Mouse (Mus musculus): ENCODE data around the gene Slc25a45. TPM values are rescaled to one million over a fixed set of nuclear protein-coding genes. Genes with fewer than 3 reads are reported as not detected.

Gene Slc25a45
- total and polyA plus RNA-seq, 2 experiments from 2014 or later: 1.8 to 6.0 TPM

DNA sequence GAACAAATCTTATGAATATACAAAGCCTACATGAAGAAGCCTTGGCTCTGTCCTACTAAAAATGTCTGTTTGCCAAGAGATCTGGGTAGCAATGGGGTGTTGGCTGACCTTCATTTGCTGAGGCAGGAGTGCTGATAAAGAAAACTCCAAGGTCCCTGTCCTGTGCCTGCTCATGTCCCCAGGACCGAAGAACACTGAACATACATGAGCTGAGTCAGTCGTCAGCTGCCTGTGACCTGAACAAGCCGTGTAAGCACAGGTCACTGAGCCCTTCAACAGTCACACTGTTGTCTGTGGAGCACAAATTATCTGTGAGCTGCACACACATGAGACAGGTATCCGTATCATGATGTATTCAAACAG, 45.7 kb upstream of the Slc25a45 start:
- Histone ChIP-seq H3K27ac (no peak overlapping the region), H3K4me3 (ENCODE audit: low read length) (no peak overlapping the region), H3K9ac (replicated peaks; ENCODE audit: low read length) (no peak overlapping the region), H3K4me1 (ENCODE audit: insufficient read depth, low read length) (no peaks in the 10 kb centered on the region), H3K27me3 (ENCODE audit: insufficient read depth, low read length) (no peaks in the 10 kb centered on the region), H3K4me2 (ENCODE audit: low read depth, low read length) (no peak overlapping the region), H3K36me3 (ENCODE audit: insufficient read depth, low read length) (no peaks in the 10 kb centered on the region), H3K9me3 (ENCODE audit: low read length) (no peaks in the 10 kb centered on the region)
- TF ChIP-seq CTCF (IDR thresholded peaks at IDR 0.05; ENCODE audit: low read depth): no peak
- DNase-seq (ENCODE audit: low spot score) (no peak), ATAC-seq (no peak)
- WGBS: 87% methylated on average over 4 of the region's 4 CpGs

DNA sequence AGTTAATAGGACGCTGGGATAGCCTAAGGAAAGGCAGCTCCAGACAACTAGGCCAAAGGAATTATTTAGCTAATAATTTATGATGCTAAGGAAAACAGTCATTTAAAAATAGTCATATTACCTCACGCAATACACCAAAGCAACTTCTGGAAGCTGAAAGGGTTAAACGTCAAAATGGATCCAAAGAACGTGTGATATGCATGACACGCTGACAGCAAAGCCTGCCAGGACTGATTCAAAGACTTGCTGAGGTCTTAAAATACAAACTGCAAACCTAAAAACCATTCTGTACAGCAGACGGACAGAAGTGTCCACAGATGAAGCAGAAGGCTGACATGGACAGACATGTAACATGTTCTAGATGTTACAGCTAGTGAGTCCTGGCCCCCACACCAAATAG, 45.3 kb upstream of the Slc25a45 start:
- no peaks in the 10 kb centered on the region for H3K4me1 ChIP-seq (ENCODE audit: insufficient read depth, low read length)
- no peak overlapping the region for H3K4me2 ChIP-seq (ENCODE audit: low read depth, low read length)
- H3K9ac ChIP-seq (replicated peaks; ENCODE audit: low read length): no peak overlapping the region
- TF ChIP-seq CTCF (IDR thresholded peaks at IDR 0.05; ENCODE audit: low read depth): no peak
- H3K9me3 ChIP-seq (ENCODE audit: low read length): no peaks in the 10 kb centered on the region
- WGBS: 65% methylated on average over 6 of the region's 6 CpGs
- ATAC-seq (no peak), DNase-seq (ENCODE audit: low spot score) (no peak)
- H3K27ac ChIP-seq: no peak overlapping the region
- no peaks in the 10 kb centered on the region for H3K36me3 ChIP-seq (ENCODE audit: insufficient read depth, low read length)
- H3K27me3 ChIP-seq (ENCODE audit: insufficient read depth, low read length): no peaks in the 10 kb centered on the region
- H3K4me3 ChIP-seq (ENCODE audit: low read length): no peak overlapping the region

DNA sequence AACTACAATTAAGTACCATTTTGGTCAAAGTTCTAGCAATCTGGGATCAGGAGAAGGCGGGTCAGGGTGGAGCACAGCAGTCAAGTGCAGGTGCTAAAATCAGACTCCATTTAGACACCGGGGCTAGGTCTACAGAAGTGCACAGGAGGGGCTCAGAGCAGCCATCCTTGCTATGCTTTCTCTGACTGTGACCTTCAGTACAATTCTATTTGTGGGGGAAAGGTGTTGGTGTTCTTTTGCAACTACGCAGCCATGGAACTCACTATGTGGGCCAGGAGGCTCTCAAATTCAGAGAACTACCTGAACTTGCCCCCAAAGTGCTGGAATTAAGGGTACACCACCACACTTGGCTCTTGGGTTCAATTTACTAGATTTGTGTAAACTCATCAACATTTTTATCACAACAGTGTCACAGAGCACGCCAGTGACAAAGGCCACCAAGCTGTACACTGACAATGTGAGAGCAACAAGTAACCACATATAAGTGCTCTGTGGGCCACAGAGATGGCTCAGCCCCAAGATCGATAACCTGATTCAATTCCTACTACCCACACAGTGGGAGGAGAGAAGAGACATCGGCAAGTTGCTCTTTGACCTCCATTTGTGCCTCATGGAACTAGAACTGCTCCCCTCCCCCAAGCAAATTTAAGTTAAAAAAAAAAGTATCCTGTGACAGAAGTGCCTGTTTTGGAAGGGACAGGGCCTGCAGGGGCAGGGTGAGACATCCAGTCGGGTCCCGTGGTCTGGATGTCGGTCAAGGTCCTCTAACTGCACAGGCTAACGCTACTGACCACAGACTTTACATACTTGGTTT, 44.1 kb upstream of the Slc25a45 start:
- no peak for TF ChIP-seq CTCF (IDR thresholded peaks at IDR 0.05; ENCODE audit: low read depth)
- no peaks in the 10 kb centered on the region for H3K9me3 ChIP-seq (ENCODE audit: low read length)
- H3K9ac ChIP-seq (replicated peaks; ENCODE audit: low read length): no peak overlapping the region
- ATAC-seq: no peak
- DNase-seq (ENCODE audit: low spot score): no peak
- no peak overlapping the region for H3K27ac ChIP-seq
- WGBS: 90% methylated on average over 10 of the region's 10 CpGs
- H3K4me2 ChIP-seq (ENCODE audit: low read depth, low read length): no peak overlapping the region
- H3K27me3 ChIP-seq (ENCODE audit: insufficient read depth, low read length): no peaks in the 10 kb centered on the region
- H3K4me3 ChIP-seq (ENCODE audit: low read length): no peak overlapping the region
- H3K36me3 ChIP-seq (ENCODE audit: insufficient read depth, low read length): no peaks in the 10 kb centered on the region
- H3K4me1 ChIP-seq (ENCODE audit: insufficient read depth, low read length): no peaks in the 10 kb centered on the region

DNA sequence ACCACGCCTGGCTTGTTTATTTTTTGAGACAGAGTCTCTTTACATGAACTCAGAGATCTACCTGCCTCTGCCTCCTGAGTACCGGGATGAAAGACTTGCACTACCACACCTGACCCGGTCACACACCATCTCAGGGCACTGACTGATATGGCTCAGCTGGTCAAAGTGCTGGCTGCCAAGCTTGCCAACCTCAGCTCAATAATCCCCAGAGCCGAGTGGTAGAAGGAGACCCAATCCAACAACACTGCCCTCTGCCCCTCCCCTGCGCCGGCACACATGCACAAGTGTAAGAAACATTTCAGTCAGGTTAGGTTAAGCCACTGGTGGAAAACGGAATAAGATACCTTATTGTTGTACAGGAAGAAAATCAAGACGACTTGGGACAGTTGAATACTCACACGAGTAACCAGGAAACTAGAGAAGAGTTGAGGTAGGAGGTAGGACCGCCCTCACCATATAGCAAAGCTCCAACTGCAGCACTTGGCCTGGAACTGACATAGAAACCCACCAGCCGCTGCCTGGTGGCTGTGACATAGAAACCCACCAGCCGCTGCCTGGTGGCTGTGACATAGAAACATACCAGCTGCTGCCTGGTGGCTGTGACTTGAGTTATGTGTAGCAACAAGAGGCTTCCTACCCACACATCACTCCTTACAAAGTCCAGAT, 43.2 kb upstream of the Slc25a45 start:
- no peak for DNase-seq (ENCODE audit: low spot score)
- 89% methylated on average over 12 of the region's 12 CpGs for WGBS
- Histone ChIP-seq H3K4me3 (ENCODE audit: low read length) (no peak overlapping the region), H3K27ac (no peak overlapping the region), H3K4me2 (ENCODE audit: low read depth, low read length) (no peak overlapping the region), H3K9ac (replicated peaks; ENCODE audit: low read length) (no peak overlapping the region), H3K36me3 (ENCODE audit: insufficient read depth, low read length) (no peaks in the 10 kb centered on the region), H3K27me3 (ENCODE audit: insufficient read depth, low read length) (no peaks in the 10 kb centered on the region), H3K9me3 (ENCODE audit: low read length) (no peaks in the 10 kb centered on the region), H3K4me1 (ENCODE audit: insufficient read depth, low read length) (no peaks in the 10 kb centered on the region)
- no peak for TF ChIP-seq CTCF (IDR thresholded peaks at IDR 0.05; ENCODE audit: low read depth)
- ATAC-seq: no peak

DNA sequence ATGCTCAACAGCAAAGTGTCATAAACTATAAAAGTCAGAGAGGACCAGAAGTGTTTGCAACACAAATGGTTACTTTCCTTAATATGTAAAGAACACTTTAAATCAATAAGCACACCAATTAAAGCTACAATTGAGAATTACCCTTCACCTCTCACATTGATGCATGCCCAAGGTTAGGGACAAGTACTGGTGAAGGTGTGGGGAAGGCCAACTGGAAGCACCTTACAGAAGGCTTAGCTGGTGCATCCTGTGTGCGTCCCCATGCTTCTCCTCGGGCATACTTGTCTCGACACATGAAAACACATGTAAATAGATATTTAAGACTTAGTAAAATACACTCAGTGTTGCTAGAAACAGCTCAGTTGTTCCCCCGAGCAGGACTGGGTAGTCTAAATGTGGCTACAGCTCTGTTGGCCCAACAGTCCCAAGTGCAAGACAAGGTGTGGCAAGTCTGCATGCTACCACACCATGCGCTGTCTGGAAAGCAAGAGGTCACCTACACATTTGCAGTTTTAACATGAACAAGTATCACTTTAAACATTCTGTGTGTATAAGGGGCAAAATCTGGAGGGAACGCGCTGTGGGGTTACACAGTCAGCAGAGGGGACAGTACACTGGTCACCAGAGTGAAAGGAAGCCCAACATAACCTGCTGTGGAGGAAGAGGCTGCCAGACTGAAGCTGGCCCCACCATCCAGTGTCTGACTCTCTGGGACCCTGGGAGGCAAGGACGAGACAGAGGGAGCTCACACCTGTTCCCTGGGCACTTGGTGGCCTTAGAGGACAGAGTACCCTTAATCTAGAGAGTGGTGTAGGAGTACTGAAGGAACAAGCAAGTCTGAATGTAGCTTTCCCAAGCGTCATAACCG, 42.3 kb upstream of the Slc25a45 start:
- H3K4me3 ChIP-seq (ENCODE audit: low read length): no peak overlapping the region
- no peaks in the 10 kb centered on the region for H3K9me3 ChIP-seq (ENCODE audit: low read length)
- no peaks in the 10 kb centered on the region for H3K27me3 ChIP-seq (ENCODE audit: insufficient read depth, low read length)
- WGBS: 89% methylated on average over 10 of the region's 10 CpGs
- ATAC-seq (no peak), DNase-seq (ENCODE audit: low spot score) (no peak)
- no peak overlapping the region for H3K9ac ChIP-seq (replicated peaks; ENCODE audit: low read length)
- no peaks in the 10 kb centered on the region for H3K36me3 ChIP-seq (ENCODE audit: insufficient read depth, low read length)
- no peak overlapping the region for H3K27ac ChIP-seq
- H3K4me2 ChIP-seq (ENCODE audit: low read depth, low read length): no peak overlapping the region
- no peaks in the 10 kb centered on the region for H3K4me1 ChIP-seq (ENCODE audit: insufficient read depth, low read length)
- no peak for TF ChIP-seq CTCF (IDR thresholded peaks at IDR 0.05; ENCODE audit: low read depth)

DNA sequence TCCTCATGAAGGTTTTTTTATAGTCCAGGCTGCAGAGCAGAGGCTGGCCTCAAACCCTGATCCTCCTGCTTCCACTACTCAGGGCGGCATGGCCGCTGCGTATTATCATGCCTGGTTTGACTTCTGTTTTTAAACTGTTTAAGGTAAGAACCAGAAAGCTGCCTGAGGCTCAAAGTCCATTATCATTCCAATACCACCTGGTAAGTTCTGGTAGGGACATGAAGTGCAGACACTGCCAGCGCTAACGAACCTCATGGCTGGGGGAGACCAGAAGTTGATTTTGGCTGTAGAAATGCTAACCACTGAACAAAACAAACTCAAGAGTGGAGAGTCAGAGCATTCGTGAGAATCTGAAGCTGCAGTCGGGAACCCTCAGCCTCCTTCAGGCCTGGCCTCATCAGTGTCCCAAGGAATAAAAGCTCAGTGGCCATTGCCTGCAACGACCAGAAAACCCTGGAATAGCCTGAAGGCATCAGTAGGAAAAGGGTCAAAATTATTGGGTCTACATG, 41.6 kb upstream of the Slc25a45 start:
- no peaks in the 10 kb centered on the region for H3K36me3 ChIP-seq (ENCODE audit: insufficient read depth, low read length)
- H3K4me3 ChIP-seq (ENCODE audit: low read length): no peak overlapping the region
- H3K9me3 ChIP-seq (ENCODE audit: low read length): no peaks in the 10 kb centered on the region
- ATAC-seq: no peak
- H3K27me3 ChIP-seq (ENCODE audit: insufficient read depth, low read length): no peaks in the 10 kb centered on the region
- DNase-seq (ENCODE audit: low spot score): no peak
- TF ChIP-seq CTCF (IDR thresholded peaks at IDR 0.05; ENCODE audit: low read depth): no peak
- WGBS: 83% methylated on average over 8 of the region's 8 CpGs
- no peak overlapping the region for H3K4me2 ChIP-seq (ENCODE audit: low read depth, low read length)
- no peaks in the 10 kb centered on the region for H3K4me1 ChIP-seq (ENCODE audit: insufficient read depth, low read length)
- H3K27ac ChIP-seq: no peak overlapping the region
- H3K9ac ChIP-seq (replicated peaks; ENCODE audit: low read length): no peak overlapping the region

All from hindbrain, postnatal 0 days (tissue).